Mouse (Mus musculus) 3134 (cell line): ENCODE measurements around the gene Serpinb6c.
"Not testable (repeated sequence)": the region's sequence is repeated elsewhere in the genome, so short reads cannot be mapped to it uniquely, and the experiment has no call there.

Experiments
- DNase-seq: peaks from one replicate; pipeline ENCODE4 v3.0.0-alpha.2; 2011; ENCODE audit warnings: low spot score; ENCODE audit not compliant: insufficient read length; ENCODE audit errors: extremely low read depth

Serpinb6c gene

DNA sequence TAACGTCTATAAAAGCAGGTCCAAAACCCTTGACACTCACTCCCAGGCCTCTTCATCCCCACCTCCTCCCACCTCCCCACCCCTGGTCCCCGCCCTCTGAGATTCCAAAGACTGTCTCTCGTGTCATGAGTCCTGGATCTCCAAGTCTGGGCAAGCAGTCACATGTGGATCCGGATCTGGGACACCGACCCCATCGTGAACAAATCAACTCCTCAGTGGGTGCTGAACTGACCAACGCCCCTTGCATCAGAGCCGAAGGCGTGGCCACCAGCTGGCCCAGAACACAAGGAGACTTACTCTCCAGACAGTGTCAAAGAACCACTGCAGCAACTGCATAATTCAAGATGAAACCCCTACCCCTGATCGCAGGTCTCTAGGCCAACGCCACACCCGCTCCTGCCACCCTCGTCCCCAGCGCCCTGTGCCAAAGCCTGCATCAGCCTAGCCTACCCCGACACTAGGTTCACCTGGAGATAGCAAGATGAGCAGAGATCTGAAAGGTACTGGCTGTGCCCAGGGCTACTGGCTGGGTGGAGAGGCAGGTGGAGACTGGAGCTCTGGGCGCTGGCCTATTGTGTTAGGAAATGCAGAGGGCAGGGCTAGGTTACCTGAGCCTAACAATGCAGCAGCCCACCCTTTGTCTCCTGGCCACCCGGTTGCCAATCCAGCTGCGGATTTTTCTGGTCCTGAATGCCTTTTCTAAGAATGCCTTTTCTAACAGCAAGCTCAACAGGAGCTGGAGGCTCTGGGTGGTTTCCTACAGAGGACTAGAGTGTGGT is at the start of gene Serpinb6c:
Serpinb6c (minus strand) TSS at position 533 of the 779 bp plus-strand sequence.
- no peak for DNase-seq

DNA sequence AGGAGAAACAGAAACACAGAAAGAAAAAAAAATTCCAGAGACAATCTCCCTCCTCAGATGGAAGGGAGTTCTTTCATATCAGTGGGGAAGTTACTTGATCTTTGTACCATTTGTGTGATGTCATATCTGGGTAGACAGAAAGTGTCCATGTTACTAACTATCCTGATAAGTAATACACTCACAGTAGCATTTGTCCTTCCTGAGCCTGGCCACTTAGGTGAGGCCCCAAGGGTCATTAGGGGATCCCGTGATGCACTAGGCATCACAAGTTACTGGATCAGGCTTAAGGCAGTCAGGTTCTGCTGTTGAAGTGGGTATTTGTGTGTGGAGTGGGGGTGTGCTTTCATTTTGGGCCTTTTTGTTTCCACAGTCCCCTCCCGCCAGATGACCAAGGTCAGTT is 47.4 kb upstream of the Serpinb6c start:
- no peak for DNase-seq

DNA sequence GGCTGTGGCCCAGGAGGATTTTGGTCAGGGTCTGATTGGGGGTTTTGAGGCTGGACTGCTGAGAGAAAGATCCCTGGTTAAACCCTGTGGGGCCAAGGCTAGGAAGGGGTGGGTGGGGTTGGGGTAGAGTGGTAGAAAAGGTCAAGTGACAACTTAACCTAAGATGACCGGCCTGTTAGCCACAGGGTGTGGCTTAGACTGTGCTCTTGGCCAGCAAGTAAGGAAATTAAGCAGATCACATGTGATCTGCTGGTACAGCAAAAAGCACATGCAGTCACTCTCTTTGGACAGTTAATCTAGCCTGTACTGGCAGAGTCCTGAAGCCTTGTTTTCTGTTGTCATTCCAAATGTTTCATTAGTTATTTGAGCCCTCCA is 46.6 kb upstream of the Serpinb6c start:
- DNase-seq = peak; percentile 47

DNA sequence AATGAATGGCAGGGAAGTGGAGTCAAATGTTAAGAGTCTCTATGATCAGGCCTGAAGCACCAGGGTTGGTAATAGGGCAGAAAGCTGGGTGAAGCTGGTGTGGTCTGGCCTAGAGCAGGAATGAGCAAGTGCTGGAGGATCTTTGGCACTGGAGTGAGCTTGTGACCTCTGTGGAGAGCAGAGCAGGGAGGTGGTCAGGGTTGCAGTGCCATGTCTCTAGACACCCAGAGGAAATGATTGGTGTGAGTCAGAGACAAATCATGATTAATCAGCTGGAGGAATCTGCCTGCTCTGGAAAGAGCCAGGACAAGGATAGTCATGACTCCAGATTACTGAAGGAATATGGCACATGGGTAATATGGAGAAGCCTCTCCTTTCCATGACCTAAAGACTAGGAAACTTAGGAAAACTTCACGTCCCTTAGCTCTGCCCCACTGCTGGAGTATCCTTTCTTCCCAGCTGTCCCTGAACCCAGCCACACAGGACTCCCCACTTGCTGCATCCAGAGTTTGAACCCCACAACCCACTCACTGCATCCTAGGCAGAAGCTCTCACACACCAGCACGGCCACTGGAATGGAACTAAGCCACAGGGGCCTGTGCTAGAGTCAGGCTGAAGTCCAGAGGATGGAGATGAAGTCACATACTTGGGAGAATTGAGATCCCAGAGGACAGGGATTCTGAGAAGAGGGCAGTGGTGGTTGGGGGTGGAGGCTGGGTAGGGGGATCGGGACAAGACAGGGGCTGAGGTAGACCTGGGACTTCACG is 46.0 kb upstream of the Serpinb6c start:
- DNase-seq = peak; percentile 76

DNA sequence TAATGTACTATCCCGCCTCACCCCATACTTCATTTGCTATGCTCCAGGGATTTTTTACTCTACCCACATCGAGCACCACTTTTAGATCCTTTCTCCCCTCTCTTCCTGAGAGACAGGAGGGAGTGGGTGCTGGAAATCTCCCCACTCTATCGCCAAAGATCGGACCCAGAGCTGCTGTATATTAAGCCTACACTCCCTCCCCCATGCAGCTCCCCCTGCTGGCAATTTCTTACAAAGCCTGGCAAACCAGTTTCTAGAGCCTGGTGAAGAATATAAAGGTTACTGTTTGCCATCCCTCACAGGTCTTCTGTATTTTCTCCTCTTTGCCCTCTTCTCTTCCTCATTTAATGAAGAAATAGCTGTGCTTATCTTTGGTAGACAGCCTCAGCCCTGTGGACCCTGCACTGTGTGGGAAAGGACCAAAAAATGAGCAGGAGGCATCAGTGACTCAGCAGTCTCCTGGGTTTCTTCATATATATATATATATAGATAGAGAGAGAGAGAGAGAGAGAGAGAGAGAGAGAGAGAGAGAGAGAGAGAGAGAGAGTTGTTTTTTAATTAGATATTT is 36.8 kb upstream of the Serpinb6c start:
- no peak for DNase-seq

DNA sequence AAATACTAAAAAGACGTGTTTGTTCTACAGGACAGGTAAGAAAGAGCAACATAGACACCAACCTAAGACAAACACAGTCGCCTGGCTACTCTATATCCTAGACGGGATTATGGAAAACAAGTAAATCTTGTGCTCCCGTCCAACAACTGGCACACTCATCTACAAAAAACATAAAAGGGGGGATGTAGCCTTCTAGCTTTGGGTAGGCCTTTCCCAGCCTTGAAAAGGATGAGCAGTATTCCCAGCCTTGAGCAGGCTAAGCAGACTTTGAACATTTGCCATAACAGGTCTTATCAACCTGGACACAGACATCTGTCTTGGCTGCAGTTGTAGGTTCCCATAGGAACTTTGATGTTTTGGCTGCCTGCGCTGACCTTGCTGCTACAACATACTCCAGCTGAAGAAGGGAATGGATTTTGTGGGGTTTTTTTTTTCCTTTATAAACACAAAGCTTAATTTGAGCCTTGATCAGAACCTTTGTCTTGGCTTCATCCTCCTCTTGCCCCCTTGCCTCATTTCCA is 35.8 kb upstream of the Serpinb6c start:
- DNase-seq = no peak

DNA sequence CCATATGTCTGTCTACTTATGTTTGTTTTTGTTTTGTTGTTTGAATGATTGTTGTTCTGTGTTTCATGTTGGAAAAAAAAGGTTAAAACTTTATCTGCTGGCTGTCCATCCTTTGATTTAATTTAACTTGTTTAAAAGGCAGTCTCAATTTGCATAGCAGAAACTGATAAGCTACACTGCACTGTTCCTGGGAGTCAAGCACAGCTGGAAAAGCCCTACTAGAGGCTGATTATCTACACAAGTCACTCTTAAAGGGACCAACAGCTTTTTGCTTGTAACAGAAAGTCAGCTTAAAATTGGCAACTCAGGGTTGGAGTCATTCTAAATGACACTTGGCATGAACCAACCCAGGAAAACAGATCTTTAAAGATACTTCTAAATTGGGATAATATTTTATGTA is 32.1 kb upstream of the Serpinb6c start:
- not testable (repeated sequence) for DNase-seq

DNA sequence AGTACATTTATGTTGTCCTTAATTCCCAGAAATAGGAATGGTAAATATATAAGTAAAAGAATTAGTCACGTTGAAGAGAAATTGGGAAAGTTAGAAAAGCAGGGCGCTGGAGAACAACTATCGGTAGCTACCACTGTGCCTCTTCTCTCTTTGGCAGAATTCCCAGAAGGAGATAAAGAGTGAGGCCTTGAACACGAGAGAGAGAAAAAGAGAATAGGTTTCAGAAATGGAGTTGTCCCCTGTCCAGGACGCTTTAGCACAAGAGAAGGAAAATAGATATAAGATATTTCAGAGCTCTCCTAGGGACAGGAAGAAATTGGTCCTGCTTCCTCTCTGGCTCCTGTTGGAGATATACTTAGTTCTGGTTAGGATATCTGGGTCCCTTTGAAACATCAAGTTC is 31.6 kb upstream of the Serpinb6c start:
- no peak for DNase-seq

DNA sequence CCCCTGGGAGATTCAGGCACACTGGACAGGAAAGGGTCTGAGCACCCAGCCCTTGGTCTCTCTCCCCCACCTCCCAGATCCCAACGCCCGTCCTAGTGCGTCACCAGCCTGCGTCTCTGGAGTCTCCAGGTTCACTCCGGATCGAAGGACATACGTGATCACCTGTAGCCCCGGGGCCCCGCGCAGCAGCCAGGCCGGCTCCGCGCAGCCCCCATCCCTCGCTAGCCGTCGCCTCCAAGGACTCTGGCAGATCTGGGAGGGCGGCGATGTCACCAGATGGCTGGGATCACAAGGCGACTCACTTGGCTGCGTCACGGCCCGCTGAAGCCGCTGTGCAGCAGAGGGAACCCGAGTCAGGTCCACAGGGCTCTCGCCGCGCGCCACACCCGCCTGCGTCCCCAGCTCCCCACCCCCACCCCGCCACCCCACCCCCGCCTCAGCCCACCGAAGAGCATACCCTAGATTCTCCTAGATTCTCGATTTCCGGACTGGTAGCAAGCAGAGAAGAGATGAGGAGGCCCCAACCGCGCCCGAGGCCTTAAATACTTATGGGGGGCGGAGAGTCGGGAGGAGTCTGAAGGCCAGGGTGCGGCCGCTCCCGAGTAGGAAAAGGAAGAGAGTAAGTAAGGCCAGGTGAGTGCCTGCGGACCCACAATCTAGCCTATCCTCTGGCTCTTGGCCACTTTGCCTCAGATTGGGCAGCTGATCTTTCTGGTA is 30.1 kb upstream of the Serpinb6c start:
- peak; percentile 73 for DNase-seq

DNA sequence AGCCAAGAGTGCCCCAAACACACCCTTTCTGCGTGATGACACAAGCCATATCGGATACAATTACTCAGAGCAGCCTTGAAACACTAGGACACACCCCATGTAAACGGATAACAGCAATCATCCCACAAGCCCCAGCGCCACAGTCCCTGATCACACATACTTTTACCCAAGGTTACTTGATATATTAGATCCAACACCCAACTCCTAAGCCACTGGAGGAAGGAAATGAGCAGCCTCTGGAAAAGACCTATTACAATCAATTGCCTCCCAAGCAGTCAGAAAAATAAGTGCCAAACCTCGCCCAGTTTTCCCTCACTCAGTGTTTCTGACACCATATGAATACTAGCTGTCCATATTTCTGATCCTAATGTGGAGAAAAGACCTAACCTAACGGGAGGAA is 29.2 kb upstream of the Serpinb6c start:
- DNase-seq = peak; percentile 7

DNA sequence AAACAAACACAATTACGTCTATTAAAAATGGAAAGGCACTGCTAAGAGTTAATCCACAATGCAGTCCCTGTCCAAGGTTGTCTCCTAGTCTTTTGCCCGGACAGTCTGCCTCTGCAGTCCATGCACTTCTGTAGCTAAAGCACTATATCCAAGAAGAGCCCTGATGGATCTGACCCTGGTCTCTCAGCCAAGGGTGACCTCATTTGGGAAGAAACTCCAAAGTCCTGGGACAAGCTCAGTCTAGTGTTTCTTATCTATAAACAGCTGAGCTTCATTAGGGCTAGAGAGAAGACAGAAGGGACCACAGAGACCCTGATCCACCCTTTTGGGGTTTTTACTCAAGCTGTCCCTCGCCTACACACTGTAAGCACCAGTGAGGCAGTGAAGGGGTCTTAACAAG is 25.4 kb upstream of the Serpinb6c start:
- no peak for DNase-seq

DNA sequence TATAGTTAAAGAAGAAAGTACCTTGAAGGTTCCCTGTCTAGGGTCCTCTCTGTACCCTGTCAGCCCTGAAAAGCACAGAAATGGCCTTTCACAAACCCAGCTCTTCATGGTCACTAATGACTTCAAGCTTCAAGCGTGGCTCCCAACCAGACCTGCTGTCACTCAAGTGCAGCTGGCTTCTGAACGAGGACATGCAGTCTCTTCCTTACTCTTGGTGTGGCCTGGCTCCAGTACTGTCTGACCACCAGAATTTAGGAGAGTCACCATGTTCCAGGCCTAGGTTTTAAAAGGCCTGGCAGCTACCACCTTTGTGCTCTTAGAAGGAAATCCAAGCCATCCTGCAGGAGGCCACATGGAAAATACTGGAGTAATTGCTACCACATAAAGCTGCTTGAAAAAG is 24.8 kb upstream of the Serpinb6c start:
- no peak for DNase-seq

DNA sequence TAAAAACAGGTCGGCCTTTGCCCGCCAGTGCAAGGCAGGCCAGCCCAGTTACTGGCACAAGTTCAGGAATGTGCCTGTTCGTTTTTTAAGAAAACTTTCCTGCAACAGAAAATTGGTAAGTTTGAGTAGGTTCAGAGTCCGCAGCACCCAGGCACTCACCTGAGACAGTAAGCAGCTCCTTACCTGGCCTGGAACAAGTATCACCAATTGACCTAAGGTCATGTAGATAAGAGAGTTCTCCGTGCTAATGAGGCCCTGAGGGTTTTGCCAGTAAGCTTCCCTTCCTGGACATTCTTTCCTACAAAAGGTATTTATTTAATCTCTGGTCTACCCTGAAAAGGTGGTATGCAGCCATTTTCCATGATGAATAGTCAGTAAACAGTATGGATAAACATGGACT is 16.2 kb upstream of the Serpinb6c start:
- no peak for DNase-seq

DNA sequence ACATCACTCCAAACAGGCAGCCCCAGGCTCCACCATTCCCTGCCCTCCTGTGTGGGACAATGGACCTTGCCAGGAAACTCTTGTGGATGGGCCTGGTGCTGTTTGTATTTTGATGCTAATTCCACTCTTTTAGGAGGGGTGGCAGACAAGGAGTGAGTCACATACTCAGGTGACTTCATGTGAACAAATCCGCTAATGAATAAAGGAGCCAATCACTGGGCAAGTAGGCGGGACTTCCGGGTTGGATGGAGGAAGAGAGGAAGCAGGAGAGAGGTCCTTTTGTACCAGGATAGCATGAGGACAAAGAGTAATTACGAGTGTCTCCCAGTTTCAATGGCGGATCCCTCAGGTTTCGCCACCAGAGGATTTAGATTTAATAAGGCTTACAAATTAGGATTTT is 15.5 kb upstream of the Serpinb6c start:
- no peak for DNase-seq

DNA sequence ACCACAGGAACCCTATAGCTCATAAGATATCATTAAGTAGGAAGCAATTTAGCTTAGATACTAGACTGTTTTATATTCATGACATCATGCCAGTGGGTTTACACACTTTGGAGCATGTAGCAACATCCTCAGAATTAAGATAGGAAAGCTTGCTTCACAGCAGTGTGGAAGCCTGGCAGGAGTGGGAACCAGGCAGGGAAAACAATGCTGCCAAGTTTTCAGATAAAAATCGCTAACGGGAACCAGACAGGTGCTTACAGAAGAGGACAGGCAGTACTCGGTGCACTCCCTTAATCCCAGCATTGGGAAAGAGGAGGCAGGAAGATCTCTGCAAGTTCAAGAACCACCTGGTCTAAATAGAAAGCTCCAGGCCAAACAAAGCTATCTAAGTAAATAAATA is 1.3 kb upstream of the Serpinb6c start:
- DNase-seq = no peak

DNA sequence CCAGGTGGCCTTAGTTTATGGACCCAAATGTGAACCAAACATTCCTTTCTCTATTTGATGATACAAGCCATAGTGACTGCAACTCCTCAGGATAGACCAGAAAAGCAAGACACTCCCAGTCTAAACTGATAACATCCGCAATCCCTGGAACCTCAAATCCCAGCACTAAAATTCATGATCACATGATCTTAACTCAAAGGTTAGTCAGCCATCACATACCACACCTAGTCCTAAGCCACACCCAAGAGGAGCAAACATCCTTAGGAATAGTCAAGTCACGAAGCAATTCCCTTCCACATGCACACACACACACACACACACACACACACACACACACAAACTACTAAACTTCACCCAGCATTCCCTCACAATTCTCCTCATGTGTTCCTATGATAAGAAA is 2.2 kb downstream of the Serpinb6c start:
- no peak for DNase-seq

DNA sequence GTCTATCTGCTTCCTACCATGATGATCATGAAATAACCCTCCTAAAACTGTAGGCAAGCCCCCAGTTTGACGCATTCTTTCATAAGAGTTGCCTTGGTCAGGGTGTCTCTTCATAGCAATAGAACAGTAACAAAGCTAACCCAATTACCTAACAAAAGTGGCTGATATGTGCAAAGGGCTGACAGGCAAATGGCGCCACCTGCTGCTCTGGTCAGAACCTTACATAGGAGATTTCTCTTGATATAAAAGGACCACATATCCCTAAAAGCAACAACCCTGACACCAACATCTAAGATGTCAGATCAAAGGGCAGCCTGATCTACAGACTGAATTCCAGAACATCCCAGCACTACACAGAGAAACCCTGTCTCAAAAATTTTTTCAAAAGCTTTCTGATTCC is 11.3 kb downstream of the Serpinb6c start:
- no peak for DNase-seq

DNA sequence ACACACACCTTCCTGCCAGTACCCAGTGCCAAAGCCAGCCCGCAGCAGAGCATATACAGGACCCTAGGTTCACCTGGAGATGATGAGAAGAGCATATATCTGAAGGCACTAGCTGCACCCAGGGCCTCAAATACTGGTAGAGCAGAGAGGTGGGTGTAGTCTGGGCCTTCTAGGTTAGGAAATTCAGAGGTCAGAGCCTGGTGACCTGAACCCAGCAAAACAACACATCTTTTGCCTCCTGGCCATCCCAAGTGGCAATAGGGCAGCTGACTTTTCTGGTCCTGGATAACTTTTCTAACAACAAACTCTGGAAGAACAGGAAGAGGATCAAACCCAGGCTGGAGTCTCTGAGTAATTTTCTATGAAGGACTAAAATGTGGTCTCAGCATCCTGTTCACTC is 62.2 kb downstream of the Serpinb6c start, which contains the start of gene Serpinb6e:
Serpinb6e (minus strand) TSS at position 101 of the 400 bp plus-strand sequence.
- no peak for DNase-seq

DNA sequence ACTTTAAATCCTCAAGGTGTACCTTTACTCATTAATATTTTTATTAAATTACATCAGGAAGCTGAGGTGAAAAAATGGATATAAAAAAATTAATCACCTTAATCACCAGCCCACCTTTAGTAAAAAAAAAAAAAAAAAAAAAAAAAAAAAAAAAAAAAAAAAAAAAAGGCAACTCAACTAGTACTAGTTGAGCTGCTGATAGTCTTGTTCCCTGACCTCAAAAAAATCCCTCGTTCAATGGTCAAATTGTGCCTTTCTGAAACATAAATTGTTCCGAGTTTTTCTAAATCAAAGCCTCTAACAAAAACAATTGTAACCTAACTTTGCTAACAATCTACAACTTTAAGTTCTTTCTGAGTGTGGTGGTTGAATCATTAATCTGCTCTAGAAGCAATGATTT is 74.8 kb downstream of the Serpinb6c start:
- DNase-seq = no peak
